Mouse (Mus musculus) cortical plate, adult 2 months (tissue): ENCODE measurements around the gene Lmna.

Source experiments
- CTCF ChIP-seq: fragments of 200-500 bp; IDR thresholded peaks from 2 replicates; pipeline ENCODE4 v1.5.1; 2011; ENCODE audit warnings: mild to moderate bottlenecking, control low read depth, low read length; ENCODE audit not compliant: insufficient read depth; ENCODE audit errors: extremely low read depth
- POLR2A ChIP-seq: fragments of 200-500 bp; IDR thresholded peaks from 2 replicates; pipeline ENCODE4 v1.6.1; 2011; ENCODE audit warnings: mild to moderate bottlenecking, low read length, control low read depth; ENCODE audit not compliant: insufficient read depth; ENCODE audit errors: extremely low read depth

DNA sequence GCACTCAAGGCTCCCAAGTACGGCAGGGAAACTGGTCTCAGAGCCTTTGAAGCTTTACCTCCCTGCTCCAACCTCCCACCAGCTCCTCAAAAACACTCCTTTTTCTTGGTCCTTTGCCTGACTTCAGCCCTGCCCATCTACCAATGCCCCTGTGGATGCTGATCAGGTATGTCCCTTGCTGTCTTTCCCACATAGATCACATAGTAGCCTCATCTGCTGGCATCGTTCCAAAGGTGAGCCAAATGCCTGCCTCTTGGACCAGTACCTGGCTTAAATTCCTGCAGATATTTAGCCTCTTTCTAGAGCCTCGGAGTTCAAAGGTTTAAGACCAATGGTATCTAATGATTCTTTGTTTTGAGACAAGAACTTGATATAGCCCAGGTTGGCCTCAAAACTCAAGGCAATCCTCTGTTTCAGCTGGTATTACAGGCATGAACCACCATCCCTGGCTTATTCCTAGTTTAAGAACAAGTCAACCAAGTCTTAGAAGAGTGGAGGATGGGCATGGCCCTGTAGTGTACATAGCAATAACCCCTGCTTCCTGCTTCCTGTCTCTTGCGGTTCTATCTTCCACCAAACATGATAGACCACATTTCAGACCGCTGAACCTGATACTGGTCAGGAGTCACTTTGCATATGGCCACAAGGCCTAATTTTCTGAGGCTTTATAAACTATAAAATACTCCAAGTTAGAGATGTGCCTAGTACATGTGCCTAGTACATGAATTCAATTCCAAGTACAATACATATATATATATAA lies 34.1 kb upstream of the Lmna start:
- TF ChIP-seq POLR2A (no peak), CTCF (no peak)
